Mouse (Mus musculus): ENCODE results near the gene A830005F24Rik.

- TF ChIP-seq CTCF (IDR thresholded peaks at IDR 0.05; ENCODE audit: control insufficient read depth, insufficient read depth, low read length): no peak
- TF ChIP-seq POLR2A (IDR thresholded peaks at IDR 0.05; ENCODE audit: borderline replicate concordance, control insufficient read depth, low read depth, low read length): no peak
Observed at GRCm38 (mm10) chr13:48540488-48540887, 27.1 kb downstream of the A830005F24Rik start.

Data from bone marrow, adult 2 months (tissue).